Mouse (Mus musculus) hindbrain, postnatal 0 days (tissue): ENCODE measurements around the gene Tbc1d10b. TPM values are rescaled to one million over a fixed set of nuclear protein-coding genes. Genes with fewer than 3 reads are reported as not detected.
"Not testable (repeated sequence)": the region's sequence is repeated elsewhere in the genome, so short reads cannot be mapped to it uniquely, and the experiment has no call there.

Experiments used
- ATAC-seq: fragments of 200-750 bp; cut with Nextera tagmentation; 2 replicates; pipeline ENCODE4 v1.8.0; 2017; ENCODE audit warnings: mild to moderate bottlenecking, moderate TSS enrichment, moderate library complexity
- DNase-seq: peaks from one replicate; pipeline ENCODE4 v3.0.0-alpha.2; 2015; ENCODE audit warnings: low spot score
- H3K27ac ChIP-seq: fragments of 300-500 bp; sonication (generic); 2 replicates; pipeline ENCODE4 v1.5.1; 2014; ENCODE audit warnings: mild to moderate bottlenecking
- H3K27me3 ChIP-seq: fragments of 300-500 bp; sonication (generic); 2 replicates; pipeline ENCODE4 v1.6.1; 2014; ENCODE audit warnings: low read length, mixed read lengths; ENCODE audit not compliant: insufficient read depth
- H3K36me3 ChIP-seq: fragments of 300-500 bp; sonication (generic); 2 replicates; pipeline ENCODE4 v1.6.1; 2014; ENCODE audit warnings: low read length, mixed read lengths; ENCODE audit not compliant: insufficient read depth
- H3K4me1 ChIP-seq: fragments of 300-500 bp; sonication (generic); 2 replicates; pipeline ENCODE4 v1.6.1; 2014; ENCODE audit warnings: antibody characterized with exemption, low read length, mixed read lengths; ENCODE audit not compliant: insufficient read depth
- H3K4me2 ChIP-seq: fragments of 300-500 bp; sonication (generic); 2 replicates; pipeline ENCODE4 v1.6.1; 2014; ENCODE audit warnings: low read depth, mild to moderate bottlenecking, low read length, moderate library complexity, mixed read lengths
- H3K4me3 ChIP-seq: fragments of 300-500 bp; sonication (generic); 2 replicates; pipeline ENCODE4 v1.5.1; 2014; ENCODE audit warnings: low read length
- H3K9ac ChIP-seq: fragments of 300-500 bp; sonication (generic); replicated peaks from 2 replicates; pipeline ENCODE4 v1.6.1; 2014; ENCODE audit warnings: mild to moderate bottlenecking, low read length, moderate library complexity, mixed read lengths
- H3K9me3 ChIP-seq: fragments of 300-500 bp; sonication (generic); 2 replicates; pipeline ENCODE4 v1.6.1; 2016; ENCODE audit warnings: low read length, mixed read lengths
- CTCF ChIP-seq: IDR thresholded peaks from 2 replicates; pipeline ENCODE4 v1.5.1; 2016; ENCODE audit warnings: antibody characterized with exemption, control low read depth, low read depth
- WGBS: fragments of 180-500 bp; shearing (Covaris S2); extraction: QIAGEN DNeasy Blood & Tissue Kit; methylation state at CpG from one replicate; pipeline ENCODE4 v1.1.7; 2014; 5-methylcytosine and 5-hydroxymethylcytosine counted together
- polyA plus RNA-seq: library from polyadenylated mRNA; unstranded; fragments of >200 nt; fragmentation: Nextera tagmentation; extraction: Ambion mirVana; gene quantifications from 2 replicates; pipeline ENCODE4 v1.2.1, GENCODE M21; 2015
- total RNA-seq: library from RNA; depleted of rRNA; stranded (reverse); fragments of >200 nt; gene quantifications from 2 replicates; pipeline ENCODE4 v1.2.3, GENCODE M21; 2014; rRNA removed

The Tbc1d10b gene
- total RNA-seq = 68.6 and 69.4 TPM in 2 replicates
- polyA plus RNA-seq = 25.4 and 28.1 TPM in 2 replicates

DNA sequence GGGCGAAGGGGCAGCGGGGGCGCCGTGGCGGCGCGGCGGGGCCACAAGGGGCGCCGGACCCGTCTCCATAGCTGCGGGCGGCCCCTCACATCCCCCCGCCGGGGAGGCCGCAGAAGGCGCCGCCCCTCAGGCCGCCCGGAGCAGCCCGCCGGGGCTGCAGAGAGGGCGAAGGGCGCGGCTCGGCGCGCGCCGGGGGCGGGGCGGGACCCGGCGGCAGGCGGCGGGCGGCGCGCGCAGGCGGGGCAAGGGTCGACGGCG is at the start of gene Tbc1d10b:
Gene Tbc1d10b, minus strand, starts transcription at position 174 of the 258 bp plus-strand sequence.
- WGBS = under 1% methylated on average over 43 of the region's 44 CpGs
- H3K9me3 ChIP-seq = no peaks in the 10 kb centered on the region
- H3K4me3 ChIP-seq = peak within 1 kb of the TSS; percentile 76
- peak within 1 kb of the TSS; percentile 84 for H3K27ac ChIP-seq
- no peak for DNase-seq
- peaks cover 7% of the 10 kb centered on the region for H3K4me1 ChIP-seq
- H3K4me2 ChIP-seq = peak within 1 kb of the TSS; percentile 98
- no peak; the same call in 1 of the 2 replicates for ATAC-seq
- H3K9ac ChIP-seq = peak within 1 kb of the TSS; percentile 81
- no peaks in the 10 kb centered on the region for H3K27me3 ChIP-seq
- H3K36me3 ChIP-seq = no peaks in the 10 kb centered on the region
- no peak for TF ChIP-seq CTCF

DNA sequence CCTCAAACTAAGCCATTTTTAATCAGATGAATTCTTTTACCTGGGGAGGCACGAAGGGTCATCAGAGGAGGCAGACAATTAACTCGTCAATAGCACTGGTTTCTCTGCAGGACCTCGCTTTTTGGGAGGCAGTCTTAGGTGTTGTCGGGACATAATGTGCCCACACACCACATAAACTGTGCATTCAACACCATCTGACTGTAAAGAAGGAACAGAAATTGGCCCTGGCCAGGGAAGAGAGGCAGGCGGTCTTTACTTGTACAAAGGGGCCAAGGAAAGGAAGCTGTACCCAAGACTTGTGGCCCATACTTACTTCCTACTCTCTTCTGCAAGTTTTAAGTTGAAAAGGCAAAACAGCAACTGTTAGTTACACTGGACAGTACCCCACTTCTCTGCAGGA is 48.2 kb upstream of the Tbc1d10b start:
- WGBS = 89% methylated on average over 5 of the region's 5 CpGs

DNA sequence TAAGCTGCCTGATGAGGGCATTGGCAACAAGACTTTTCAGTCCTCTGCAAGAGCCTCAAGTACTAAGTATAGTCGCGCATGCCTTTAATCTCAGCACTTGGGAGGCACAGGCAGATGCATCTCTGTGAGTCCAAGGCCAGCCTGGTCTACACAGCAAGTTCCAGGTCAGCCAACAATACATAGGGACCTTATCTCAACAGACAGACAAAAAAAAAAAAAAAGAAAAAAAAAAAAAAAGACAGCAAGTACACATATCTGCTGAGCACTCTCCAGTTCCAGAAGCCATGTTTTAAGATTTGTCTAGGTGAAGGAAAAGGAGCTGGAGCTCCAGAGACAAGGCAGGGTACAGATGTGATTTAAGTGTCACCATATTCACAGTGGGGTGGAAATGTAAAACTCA is 47.7 kb upstream of the Tbc1d10b start:
- Histone ChIP-seq H3K9me3 (no peaks in the 10 kb centered on the region), H3K27ac (no peak overlapping the region), H3K4me2 (no peak overlapping the region), H3K4me3 (no peak overlapping the region), H3K36me3 (no peaks in the 10 kb centered on the region), H3K27me3 (no peaks in the 10 kb centered on the region), H3K9ac (no peak overlapping the region), H3K4me1 (no peaks in the 10 kb centered on the region)
- no peak for TF ChIP-seq CTCF
- DNase-seq (no peak), ATAC-seq (no peak)
- 90% methylated on average over 2 of the region's 2 CpGs for WGBS

More for the DNA sequence above, 48.2 kb upstream of the Tbc1d10b start:
- no peaks in the 10 kb centered on the region for H3K9me3 ChIP-seq
- H3K4me2 ChIP-seq = no peak overlapping the region
- ATAC-seq (no peak), DNase-seq (no peak)
- no peak overlapping the region for H3K9ac ChIP-seq
- no peaks in the 10 kb centered on the region for H3K4me1 ChIP-seq
- TF ChIP-seq CTCF = no peak
- no peaks in the 10 kb centered on the region for H3K36me3 ChIP-seq
- H3K4me3 ChIP-seq = no peak overlapping the region
- H3K27me3 ChIP-seq = no peaks in the 10 kb centered on the region
- H3K27ac ChIP-seq = no peak overlapping the region

DNA sequence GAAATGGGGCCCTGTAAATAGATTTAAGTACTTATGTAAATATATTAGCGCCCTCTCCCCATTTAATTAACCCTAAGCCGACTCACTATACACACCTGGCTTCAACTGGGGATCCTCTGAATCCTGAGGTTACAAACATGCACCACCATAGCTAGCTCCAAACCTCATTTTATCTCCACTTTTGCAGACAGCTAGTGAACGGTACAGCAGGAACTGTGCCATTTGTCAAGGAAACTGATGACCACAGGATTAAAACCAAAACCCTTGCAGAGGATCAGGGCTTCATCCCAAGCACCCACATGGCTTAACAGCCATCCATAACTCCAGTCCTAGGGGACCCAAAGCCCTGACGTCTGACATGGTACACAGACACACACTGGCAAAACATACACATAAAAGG is 46.7 kb upstream of the Tbc1d10b start:
- DNase-seq (no peak), ATAC-seq (no peak)
- Histone ChIP-seq H3K9ac (peak overlapping the region; percentile 68), H3K27ac (peak overlapping the region; percentile 97), H3K4me1 (no peaks in the 10 kb centered on the region), H3K4me2 (peak overlapping the region; percentile 75), H3K27me3 (no peaks in the 10 kb centered on the region), H3K9me3 (no peaks in the 10 kb centered on the region), H3K36me3 (0 out of 2 replicates have a peak, but pooled peaks cover 1% of the 10 kb centered on the region), H3K4me3 (peak overlapping the region; percentile 55)
- TF ChIP-seq CTCF = no peak
- WGBS = 33% methylated on average over 4 of the region's 4 CpGs

GRCm38 (mm10) chr7:127253821-127254769 is 45.8 kb upstream of the Tbc1d10b start:
- under 1% methylated on average over 136 of the region's 136 CpGs for WGBS
- H3K4me3 ChIP-seq = peak overlapping the region; percentile 55
- H3K4me2 ChIP-seq = peak overlapping the region; percentile 75
- ATAC-seq (peak; percentile 95), DNase-seq (peak; percentile 100)
- H3K9ac ChIP-seq = peak overlapping the region; percentile 68
- 0 out of 2 replicates have a peak, but pooled peaks cover 4% of the 10 kb centered on the region for H3K36me3 ChIP-seq
- H3K9me3 ChIP-seq = no peaks in the 10 kb centered on the region
- H3K27ac ChIP-seq = peak overlapping the region; percentile 97
- H3K27me3 ChIP-seq = no peaks in the 10 kb centered on the region
- no peak for TF ChIP-seq CTCF
- no peaks in the 10 kb centered on the region for H3K4me1 ChIP-seq

DNA sequence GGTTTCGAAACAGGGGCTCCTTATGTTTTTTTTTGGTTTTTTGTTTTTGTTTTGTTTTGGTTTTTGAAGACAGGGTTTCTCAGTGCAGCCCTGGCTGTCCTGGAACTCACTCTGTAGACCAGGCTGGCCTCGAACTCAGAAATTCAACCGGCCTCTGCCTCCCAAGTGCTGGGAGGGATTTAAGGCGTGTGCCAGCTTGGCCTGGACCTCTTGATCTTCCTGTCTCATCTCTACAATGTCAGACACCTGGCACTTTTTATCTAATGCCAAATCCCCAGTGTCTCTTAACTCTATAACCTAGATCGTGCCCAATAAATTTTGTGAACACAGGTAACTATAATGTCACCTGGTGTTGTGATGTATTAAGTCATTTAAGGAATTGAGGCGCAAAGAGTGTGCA is 45.1 kb upstream of the Tbc1d10b start:
- Histone ChIP-seq H3K36me3 (0 out of 2 replicates have a peak, but pooled peaks cover 4% of the 10 kb centered on the region), H3K9me3 (no peaks in the 10 kb centered on the region), H3K4me3 (peak overlapping the region; percentile 55), H3K27ac (peak overlapping the region; percentile 97), H3K9ac (peak overlapping the region; percentile 68), H3K4me1 (no peaks in the 10 kb centered on the region), H3K27me3 (no peaks in the 10 kb centered on the region), H3K4me2 (peak overlapping the region; percentile 75)
- no peak for DNase-seq
- TF ChIP-seq CTCF = no peak
- no peak for ATAC-seq
- WGBS = 75% methylated on average over 6 of the region's 6 CpGs

GRCm38 (mm10) chr7:127252414-127252813 is 44.1 kb upstream of the Tbc1d10b start:
- Histone ChIP-seq H3K27ac (0 out of 2 replicates have a peak overlapping the region, but pooled peaks have one; percentile 97), H3K36me3 (peaks cover 5% of the 10 kb centered on the region; the same call in 1 of the 2 replicates), H3K4me3 (no peak overlapping the region), H3K4me1 (no peaks in the 10 kb centered on the region), H3K27me3 (no peaks in the 10 kb centered on the region), H3K4me2 (no peak overlapping the region), H3K9ac (no peak overlapping the region), H3K9me3 (no peaks in the 10 kb centered on the region)
- ATAC-seq = no peak
- WGBS = 83% methylated on average over 2 of the region's 2 CpGs
- peak; percentile 63 for TF ChIP-seq CTCF
- peak; percentile 49 for DNase-seq

DNA sequence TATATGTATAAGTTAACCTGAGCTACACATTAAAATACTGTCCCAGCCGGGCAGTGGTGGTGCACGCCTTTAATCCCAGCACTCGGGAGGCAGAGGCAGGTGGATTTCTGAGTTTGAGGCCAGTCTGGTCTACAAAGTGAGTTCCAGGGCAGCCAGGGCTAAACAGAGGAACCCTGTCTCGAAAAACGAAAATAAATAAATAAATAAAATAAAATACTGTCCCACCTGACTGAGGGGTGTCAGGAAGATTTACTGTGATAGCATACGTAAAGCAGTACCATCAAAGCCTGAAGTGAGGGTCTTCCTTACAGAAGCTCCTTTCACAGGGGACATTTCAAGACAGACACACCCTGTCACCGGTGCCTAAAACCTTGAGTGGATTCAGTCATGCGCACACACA is 42.2 kb upstream of the Tbc1d10b start:
- 93% methylated on average over 8 of the region's 8 CpGs for WGBS
- not testable (repeated sequence) for H3K4me3 ChIP-seq, H3K4me1 ChIP-seq, H3K9me3 ChIP-seq, H3K9ac ChIP-seq, H3K4me2 ChIP-seq, ATAC-seq, H3K36me3 ChIP-seq, DNase-seq, H3K27me3 ChIP-seq, H3K27ac ChIP-seq
